Mouse (Mus musculus) midbrain, embryonic 12.5 days (tissue): ENCODE measurements around the gene Prmt7. TPM values are rescaled to one million over a fixed set of nuclear protein-coding genes. Genes with fewer than 3 reads are reported as not detected.
"Not testable (repeated sequence)": the region's sequence is repeated elsewhere in the genome, so short reads cannot be mapped to it uniquely, and the experiment has no call there.

ENCODE experiments used
- ATAC-seq: fragments of 200-750 bp; cut with Nextera tagmentation; 2 replicates; pipeline ENCODE4 v1.8.0; 2017; ENCODE audit warnings: low read depth, moderate TSS enrichment, moderate library complexity; ENCODE audit not compliant: low FRiP score
- H3K27ac ChIP-seq: fragments of 300-500 bp; sonication (generic); replicated peaks from 2 replicates; pipeline ENCODE4 v1.5.1; 2016; ENCODE audit warnings: mild to moderate bottlenecking
- H3K27me3 ChIP-seq: fragments of 300-500 bp; sonication (generic); 2 replicates; pipeline ENCODE4 v1.6.1; 2016; ENCODE audit warnings: mild to moderate bottlenecking
- H3K36me3 ChIP-seq: fragments of 300-500 bp; sonication (generic); 2 replicates; pipeline ENCODE4 v1.6.1; 2016
- H3K4me1 ChIP-seq: fragments of 300-500 bp; sonication (generic); 2 replicates; pipeline ENCODE4 v1.6.1; 2016
- H3K4me2 ChIP-seq: fragments of 300-500 bp; sonication (generic); replicated peaks from 2 replicates; pipeline ENCODE4 v1.6.1; 2016; ENCODE audit warnings: mild to moderate bottlenecking, moderate library complexity
- H3K4me3 ChIP-seq: fragments of 300-500 bp; sonication (generic); 2 replicates; pipeline ENCODE4 v1.5.1; 2016; ENCODE audit warnings: mild to moderate bottlenecking
- H3K9ac ChIP-seq: fragments of 300-500 bp; sonication (generic); replicated peaks from 2 replicates; pipeline ENCODE4 v1.6.1; 2016; ENCODE audit warnings: mild to moderate bottlenecking, moderate library complexity
- H3K9me3 ChIP-seq: fragments of 300-500 bp; sonication (generic); 2 replicates; pipeline ENCODE4 v1.6.1; 2016; ENCODE audit warnings: mild to moderate bottlenecking
- WGBS: fragments of 180-500 bp; shearing (Covaris S2); methylation state at CpG from one replicate; pipeline ENCODE4 v1.1.7; 2016; 5-methylcytosine and 5-hydroxymethylcytosine counted together
- polyA plus RNA-seq: library from polyadenylated mRNA; unstranded; fragments of >200 nt; fragmentation: Nextera tagmentation; extraction: Ambion mirVana; gene quantifications from 2 replicates; pipeline ENCODE4 v1.2.1, GENCODE M21; 2016

The Prmt7 gene
- polyA plus RNA-seq, 1 experiment from 2014 or later, result 59.9 TPM

GRCm38 (mm10) chr8:106186394-106186793, 24.3 kb upstream of the Prmt7 start:
- H3K36me3 ChIP-seq, result peaks cover 48% of the 10 kb centered on the region
- H3K9me3 ChIP-seq, result no peaks in the 10 kb centered on the region
- no peaks in the 10 kb centered on the region for H3K27me3 ChIP-seq
- no peak overlapping the region for H3K27ac ChIP-seq
- no peak overlapping the region for H3K4me3 ChIP-seq
- H3K4me2 ChIP-seq, result no peak overlapping the region
- ATAC-seq, result no peak
- H3K4me1 ChIP-seq, result no peaks in the 10 kb centered on the region
- WGBS, result 96% methylated on average over 3 of the region's 3 CpGs
- H3K9ac ChIP-seq, result no peak overlapping the region

DNA sequence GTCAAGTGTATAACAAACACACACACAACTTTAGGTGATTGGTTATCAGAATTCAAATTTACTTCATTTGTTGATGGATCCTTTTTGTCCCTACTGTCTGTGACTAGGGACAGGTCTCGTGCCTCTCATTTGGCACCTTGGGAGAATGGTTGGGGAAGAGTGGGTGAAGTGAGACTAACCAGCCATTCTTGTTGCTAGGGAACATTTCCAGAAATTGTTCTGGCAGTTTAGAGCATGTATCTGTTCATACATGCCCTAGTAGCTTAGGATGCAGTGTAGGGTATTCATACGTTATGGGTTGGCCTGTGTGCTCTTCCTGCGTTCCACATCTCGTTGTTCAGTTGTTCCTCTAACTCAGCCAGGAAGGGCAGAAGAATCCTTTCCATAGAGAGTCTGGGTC, 21.6 kb upstream of the Prmt7 start:
- Histone ChIP-seq H3K27me3 (no peaks in the 10 kb centered on the region), H3K9ac (no peak overlapping the region), H3K36me3 (peaks cover 69% of the 10 kb centered on the region), H3K9me3 (no peaks in the 10 kb centered on the region), H3K27ac (no peak overlapping the region), H3K4me2 (no peak overlapping the region), H3K4me3 (no peak overlapping the region), H3K4me1 (no peaks in the 10 kb centered on the region)
- no peak for ATAC-seq
- WGBS, result 96% methylated on average over 4 of the region's 4 CpGs

- Histone ChIP-seq H3K9me3 (no peaks in the 10 kb centered on the region), H3K4me1 (no peaks in the 10 kb centered on the region), H3K27me3 (no peaks in the 10 kb centered on the region), H3K36me3 (peaks cover 84% of the 10 kb centered on the region), H3K27ac (no peak overlapping the region), H3K4me3 (no peak overlapping the region), H3K9ac (no peak overlapping the region), H3K4me2 (no peak overlapping the region)
- ATAC-seq, result no peak
- WGBS, result 87% methylated on average over 5 of the region's 5 CpGs
These were observed 19.1 kb upstream of the Prmt7 start for GRCm38 (mm10) chr8:106191639-106192038.

DNA sequence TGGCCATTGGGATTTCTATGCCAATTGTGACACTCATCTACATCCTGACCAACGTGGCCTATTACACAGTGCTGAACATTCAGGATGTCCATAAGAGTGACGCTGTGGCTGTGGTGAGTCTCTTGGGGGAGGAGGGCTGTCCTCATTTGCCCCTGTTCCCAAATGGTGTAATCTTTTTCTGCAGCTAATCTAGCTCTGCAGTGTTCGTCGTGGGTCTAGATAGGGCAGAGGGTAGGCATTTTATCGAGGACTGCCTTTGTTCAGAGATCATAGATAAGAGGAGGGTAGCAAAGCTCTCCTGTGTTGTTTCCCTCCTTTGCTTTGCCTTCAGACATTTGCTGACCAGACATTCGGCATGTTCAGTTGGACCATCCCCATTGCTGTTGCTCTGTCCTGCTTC, 17.6 kb upstream of the Prmt7 start:
- Histone ChIP-seq H3K36me3 (peaks cover 80% of the 10 kb centered on the region), H3K9ac (no peak overlapping the region), H3K4me2 (no peak overlapping the region), H3K27ac (no peak overlapping the region), H3K27me3 (no peaks in the 10 kb centered on the region), H3K4me3 (no peak overlapping the region), H3K9me3 (no peaks in the 10 kb centered on the region), H3K4me1 (no peaks in the 10 kb centered on the region)
- ATAC-seq, result no peak
- WGBS, result 94% methylated on average over 6 of the region's 6 CpGs

DNA sequence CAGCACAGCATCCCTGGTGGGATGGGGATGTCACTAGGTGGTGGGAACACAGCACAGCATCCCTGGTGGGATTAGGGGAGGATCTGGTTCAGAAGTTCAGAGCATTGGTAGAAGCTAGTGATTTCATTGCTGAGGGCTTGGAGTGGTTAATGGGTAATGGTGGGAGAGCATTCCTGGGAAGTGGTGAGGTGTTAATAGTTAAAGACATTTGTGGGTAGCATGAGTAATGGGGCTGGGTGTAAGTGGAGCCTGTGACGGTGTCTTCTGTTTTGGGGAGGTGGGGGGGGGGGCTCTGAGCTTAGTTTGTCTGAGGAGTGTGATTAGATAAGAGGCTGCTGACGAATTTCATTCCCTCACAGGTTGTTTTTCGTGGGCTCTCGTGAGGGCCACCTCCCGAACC, 16.7 kb upstream of the Prmt7 start:
- Histone ChIP-seq H3K4me1 (peaks cover 3% of the 10 kb centered on the region; the same call in 1 of the 2 replicates), H3K4me2 (no peak overlapping the region), H3K9ac (no peak overlapping the region), H3K27ac (no peak overlapping the region), H3K27me3 (no peaks in the 10 kb centered on the region), H3K4me3 (no peak overlapping the region), H3K36me3 (peaks cover 83% of the 10 kb centered on the region), H3K9me3 (no peaks in the 10 kb centered on the region)
- ATAC-seq, result no peak
- WGBS, result 87% methylated on average over 5 of the region's 5 CpGs

DNA sequence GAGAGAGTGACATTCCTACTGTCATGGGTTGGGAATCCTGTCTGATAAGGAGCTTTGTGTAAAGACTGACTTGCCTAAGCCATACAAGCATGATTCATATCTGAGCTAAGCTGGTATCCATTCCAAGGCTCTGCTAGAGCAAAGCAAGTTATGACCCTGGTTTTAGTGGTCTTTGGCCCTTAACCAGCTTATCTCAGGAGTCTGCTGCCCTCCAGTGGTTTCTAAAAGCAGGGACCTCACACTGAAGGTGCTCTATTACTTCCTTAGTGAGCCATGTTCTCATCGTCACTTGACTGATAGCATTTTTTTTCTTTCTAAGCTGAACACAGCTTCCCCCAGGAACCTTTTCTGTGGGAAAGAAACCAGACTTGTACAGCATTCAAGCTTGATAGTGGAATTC, 12.0 kb upstream of the Prmt7 start:
- H3K4me3 ChIP-seq, result no peak overlapping the region
- no peak overlapping the region for H3K4me2 ChIP-seq
- no peak overlapping the region for H3K27ac ChIP-seq
- ATAC-seq, result no peak
- no peaks in the 10 kb centered on the region for H3K27me3 ChIP-seq
- peaks cover 3% of the 10 kb centered on the region; the same call in 1 of the 2 replicates for H3K4me1 ChIP-seq
- 9% methylated on average over 1 of the region's 1 CpGs for WGBS
- no peak overlapping the region for H3K9ac ChIP-seq
- no peaks in the 10 kb centered on the region for H3K9me3 ChIP-seq
- peaks cover 83% of the 10 kb centered on the region for H3K36me3 ChIP-seq

GRCm38 (mm10) chr8:106199596-106199995, 11.1 kb upstream of the Prmt7 start:
- H3K36me3 ChIP-seq, result peaks cover 81% of the 10 kb centered on the region
- 89% methylated on average over 3 of the region's 3 CpGs for WGBS
- not testable (repeated sequence) for ATAC-seq, H3K4me1 ChIP-seq, H3K9ac ChIP-seq, H3K27me3 ChIP-seq, H3K9me3 ChIP-seq, H3K27ac ChIP-seq, H3K4me3 ChIP-seq, H3K4me2 ChIP-seq

GRCm38 (mm10) chr8:106210035-106210731, 553 bp upstream of the Prmt7 start:
- Histone ChIP-seq H3K36me3 (peaks cover 40% of the 10 kb centered on the region), H3K9me3 (no peaks in the 10 kb centered on the region), H3K4me2 (peak overlapping the region; percentile 87), H3K27me3 (no peaks in the 10 kb centered on the region), H3K9ac (peak overlapping the region; percentile 90), H3K4me1 (peaks cover 14% of the 10 kb centered on the region), H3K27ac (peak overlapping the region; percentile 92), H3K4me3 (peak overlapping the region; percentile 83)
- peak; percentile 71 for ATAC-seq
- under 1% methylated on average over 35 of the region's 35 CpGs for WGBS

- Histone ChIP-seq H3K9ac (peak overlapping the region; percentile 90), H3K36me3 (peaks cover 43% of the 10 kb centered on the region), H3K4me1 (peaks cover 14% of the 10 kb centered on the region), H3K27ac (peak overlapping the region; percentile 92), H3K9me3 (no peaks in the 10 kb centered on the region), H3K27me3 (no peaks in the 10 kb centered on the region), H3K4me3 (peak overlapping the region; percentile 83), H3K4me2 (peak overlapping the region; percentile 87)
- 0 out of 2 replicates have a peak, but pooled peaks have one; percentile 4 for ATAC-seq
- WGBS, result 5% methylated on average over 13 of the region's 13 CpGs
These were observed 685 bp downstream of the Prmt7 start for GRCm38 (mm10) chr8:106211421-106211820.

- peaks cover 14% of the 10 kb centered on the region for H3K4me1 ChIP-seq
- no peaks in the 10 kb centered on the region for H3K9me3 ChIP-seq
- no peaks in the 10 kb centered on the region for H3K27me3 ChIP-seq
- no peak overlapping the region for H3K4me3 ChIP-seq
- ATAC-seq, result no peak
- 91% methylated on average over 3 of the region's 3 CpGs for WGBS
- no peak overlapping the region for H3K4me2 ChIP-seq
- H3K9ac ChIP-seq, result no peak overlapping the region
- H3K36me3 ChIP-seq, result peaks cover 55% of the 10 kb centered on the region
- H3K27ac ChIP-seq, result no peak overlapping the region
These were observed 3.2 kb downstream of the Prmt7 start for GRCm38 (mm10) chr8:106213959-106214358.

- Histone ChIP-seq H3K9ac (no peak overlapping the region), H3K4me3 (no peak overlapping the region), H3K4me1 (no peaks in the 10 kb centered on the region), H3K9me3 (no peaks in the 10 kb centered on the region), H3K36me3 (peaks cover 82% of the 10 kb centered on the region), H3K27ac (no peak overlapping the region), H3K4me2 (no peak overlapping the region), H3K27me3 (no peaks in the 10 kb centered on the region)
- 96% methylated on average over 3 of the region's 3 CpGs for WGBS
- no peak for ATAC-seq
These were observed 8.9 kb downstream of the Prmt7 start for GRCm38 (mm10) chr8:106219620-106220019.

DNA sequence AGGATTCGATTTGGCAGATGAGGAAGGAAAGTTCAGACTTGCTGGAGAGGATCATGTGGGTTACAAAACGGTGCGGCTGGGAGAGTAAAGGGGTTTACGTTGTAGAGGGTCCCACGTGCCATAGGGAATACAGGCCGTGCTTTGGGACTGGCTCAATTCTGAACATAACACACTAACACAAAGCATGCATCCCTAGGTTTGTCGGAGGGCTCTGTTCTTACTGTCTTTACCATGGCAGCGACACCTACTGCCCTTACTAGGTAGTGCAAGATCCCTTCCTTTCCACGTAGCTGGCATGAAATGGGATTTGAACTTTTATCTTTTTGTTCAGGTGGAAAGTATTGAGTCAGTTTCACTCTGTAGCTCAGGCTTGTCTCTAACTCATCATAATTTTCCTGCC, 15.9 kb downstream of the Prmt7 start:
- Histone ChIP-seq H3K9me3 (no peaks in the 10 kb centered on the region), H3K4me3 (no peak overlapping the region), H3K27me3 (no peaks in the 10 kb centered on the region), H3K9ac (no peak overlapping the region), H3K4me1 (no peaks in the 10 kb centered on the region), H3K4me2 (no peak overlapping the region), H3K27ac (no peak overlapping the region), H3K36me3 (peaks cover 66% of the 10 kb centered on the region)
- no peak for ATAC-seq
- WGBS, result 47% methylated on average over 9 of the region's 9 CpGs

GRCm38 (mm10) chr8:106231536-106231935, 20.8 kb downstream of the Prmt7 start:
- no peak overlapping the region for H3K4me2 ChIP-seq
- H3K4me3 ChIP-seq, result no peak overlapping the region
- no peaks in the 10 kb centered on the region for H3K27me3 ChIP-seq
- no peaks in the 10 kb centered on the region for H3K4me1 ChIP-seq
- H3K27ac ChIP-seq, result no peak overlapping the region
- no peak for ATAC-seq
- no peak overlapping the region for H3K9ac ChIP-seq
- H3K36me3 ChIP-seq, result peaks cover 68% of the 10 kb centered on the region
- WGBS, result 91% methylated on average over 7 of the region's 7 CpGs
- H3K9me3 ChIP-seq, result no peaks in the 10 kb centered on the region
